Mouse (Mus musculus): Measurements from ENCODE around the gene Jmjd8. TPM values are rescaled to one million over a fixed set of nuclear protein-coding genes. Genes with fewer than 3 reads are reported as not detected.

Gene Jmjd8
- polyA plus RNA-seq, 1 experiment from 2014 or later = 46.3 TPM

DNA sequence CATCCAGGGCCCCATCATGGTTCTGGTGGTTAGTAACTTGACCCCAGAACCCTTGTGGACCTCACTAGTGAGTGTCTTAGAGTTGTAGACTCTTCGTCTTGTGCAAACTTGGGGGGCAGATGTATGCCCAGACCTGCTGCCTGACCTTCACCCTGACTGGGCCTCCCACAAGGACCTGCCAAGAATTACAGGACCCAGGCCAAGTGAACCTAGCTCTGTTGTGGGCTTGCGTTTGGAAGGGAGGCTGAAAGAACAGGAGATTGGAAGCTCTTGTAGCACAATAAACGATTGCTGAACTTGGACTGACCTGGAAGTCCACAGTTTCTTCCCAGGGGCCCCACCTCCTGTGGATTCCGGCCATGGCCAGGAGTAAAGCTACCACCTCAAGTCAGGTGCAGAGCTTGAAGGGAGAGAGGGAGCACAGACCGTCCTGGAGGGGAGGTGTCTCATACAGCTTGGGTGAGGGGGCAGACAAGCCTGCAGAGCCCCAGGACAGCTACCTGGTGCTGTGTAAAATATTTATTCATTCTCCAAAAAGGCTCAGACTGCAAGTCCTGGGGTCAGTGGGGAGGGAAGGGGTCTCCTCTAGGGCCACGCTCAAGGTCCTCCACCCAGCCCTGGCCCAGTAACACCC lies 5.4 kb downstream of the Jmjd8 start:
- Histone ChIP-seq H3K27ac (ENCODE audit: low read depth, low read length) (peak overlapping the region; percentile 94), H3K4me3 (ENCODE audit: low read depth, low read length) (peak overlapping the region; percentile 83), H3K36me3 (ENCODE audit: control insufficient read depth, insufficient read depth, low read length) (peaks cover 10% of the 10 kb centered on the region), H3K4me1 (replicated peaks; ENCODE audit: control insufficient read depth, insufficient read depth, low read length) (peaks cover 43% of the 10 kb centered on the region), H3K9ac (ENCODE audit: low read depth, low read length) (peak overlapping the region; percentile 79), H3K4me2 (replicated peaks; ENCODE audit: low read depth, low read length) (peak overlapping the region; percentile 91), H3K9me3 (ENCODE audit: control insufficient read depth, low read length) (no peaks in the 10 kb centered on the region), H3K27me3 (ENCODE audit: control insufficient read depth, insufficient read depth, low read length) (no peaks in the 10 kb centered on the region)
- ATAC-seq (ENCODE audit: low FRiP score) (no peak), DNase-seq (ENCODE audit: low spot score) (no peak)
- 60% methylated on average over 6 of the region's 6 CpGs for WGBS

DNA sequence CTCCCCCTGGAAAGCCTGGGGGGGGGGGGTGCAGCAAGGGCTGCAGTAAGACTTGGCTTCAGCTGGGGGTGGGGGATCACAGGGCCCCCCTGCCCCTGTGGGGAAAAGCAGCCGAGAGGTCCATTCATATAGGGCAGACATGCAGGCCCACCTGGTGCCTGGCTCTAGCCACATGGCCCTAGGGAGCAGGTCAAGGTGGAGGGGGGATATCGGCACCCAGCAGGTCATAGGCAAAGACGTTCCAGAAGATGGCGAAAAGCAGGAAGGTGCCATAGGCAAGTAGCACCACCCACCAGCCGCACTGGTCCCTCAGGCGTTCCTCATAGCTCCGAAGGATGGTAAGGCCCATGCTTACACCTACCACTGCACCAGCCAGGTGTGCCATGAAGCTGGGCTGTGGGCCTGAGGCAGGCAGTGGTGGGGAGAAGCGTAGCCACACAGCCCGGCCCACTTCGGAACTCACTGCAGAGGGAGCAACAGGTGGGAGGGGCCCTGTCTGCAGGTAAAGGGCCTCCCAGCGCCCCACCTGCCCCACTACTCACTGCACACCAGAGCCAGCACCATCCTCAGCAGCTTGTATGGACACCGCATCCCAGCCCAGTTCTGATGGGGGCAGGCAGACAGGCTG lies 6.0 kb downstream of the Jmjd8 start:
- H3K36me3 ChIP-seq (ENCODE audit: control insufficient read depth, insufficient read depth, low read length) = peaks cover 16% of the 10 kb centered on the region
- peaks cover 39% of the 10 kb centered on the region for H3K4me1 ChIP-seq (replicated peaks; ENCODE audit: control insufficient read depth, insufficient read depth, low read length)
- DNase-seq (ENCODE audit: low spot score) = no peak
- H3K27ac ChIP-seq (ENCODE audit: low read depth, low read length) = peak overlapping the region; percentile 24; the same call in 1 of the 2 replicates
- no peak for ATAC-seq (ENCODE audit: low FRiP score)
- no peaks in the 10 kb centered on the region for H3K9me3 ChIP-seq (ENCODE audit: control insufficient read depth, low read length)
- WGBS = 92% methylated on average over 12 of the region's 12 CpGs
- H3K4me3 ChIP-seq (ENCODE audit: low read depth, low read length) = peak overlapping the region; percentile 83; the same call in 1 of the 2 replicates
- no peak overlapping the region for H3K9ac ChIP-seq (ENCODE audit: low read depth, low read length)
- no peaks in the 10 kb centered on the region for H3K27me3 ChIP-seq (ENCODE audit: control insufficient read depth, insufficient read depth, low read length)
- peak overlapping the region; percentile 91 for H3K4me2 ChIP-seq (replicated peaks; ENCODE audit: low read depth, low read length)

DNA sequence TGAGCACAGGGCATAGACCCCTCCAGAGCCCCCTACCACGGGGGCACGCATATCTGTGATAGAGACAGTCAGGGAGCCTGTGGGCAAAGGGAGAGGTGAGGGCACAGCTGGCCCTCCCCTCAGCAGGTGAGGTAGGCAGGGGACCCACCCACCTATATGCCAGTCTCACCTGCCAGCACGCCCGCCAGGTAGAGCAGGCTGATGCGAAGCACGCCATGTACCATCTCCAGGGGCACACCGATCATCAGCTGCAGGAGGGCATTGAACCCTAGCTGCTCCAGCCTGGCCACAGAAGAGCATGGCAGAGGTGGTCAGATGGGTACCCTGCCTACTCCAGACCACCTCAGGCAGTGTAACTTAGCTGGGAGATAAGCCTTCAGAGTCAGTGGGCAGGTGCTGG lies 6.6 kb downstream of the Jmjd8 start:
- H3K4me3 ChIP-seq (ENCODE audit: low read depth, low read length) = no peak overlapping the region
- H3K27me3 ChIP-seq (ENCODE audit: control insufficient read depth, insufficient read depth, low read length) = no peaks in the 10 kb centered on the region
- ATAC-seq (ENCODE audit: low FRiP score) = no peak
- no peak for DNase-seq (ENCODE audit: low spot score)
- H3K9ac ChIP-seq (ENCODE audit: low read depth, low read length) = no peak overlapping the region
- no peak overlapping the region for H3K27ac ChIP-seq (ENCODE audit: low read depth, low read length)
- 90% methylated on average over 7 of the region's 7 CpGs for WGBS
- H3K4me2 ChIP-seq (replicated peaks; ENCODE audit: low read depth, low read length) = peak overlapping the region; percentile 7; the same call in 1 of the 2 replicates
- H3K9me3 ChIP-seq (ENCODE audit: control insufficient read depth, low read length) = no peaks in the 10 kb centered on the region
- H3K36me3 ChIP-seq (ENCODE audit: control insufficient read depth, insufficient read depth, low read length) = peaks cover 21% of the 10 kb centered on the region
- peaks cover 37% of the 10 kb centered on the region for H3K4me1 ChIP-seq (replicated peaks; ENCODE audit: control insufficient read depth, insufficient read depth, low read length)

DNA sequence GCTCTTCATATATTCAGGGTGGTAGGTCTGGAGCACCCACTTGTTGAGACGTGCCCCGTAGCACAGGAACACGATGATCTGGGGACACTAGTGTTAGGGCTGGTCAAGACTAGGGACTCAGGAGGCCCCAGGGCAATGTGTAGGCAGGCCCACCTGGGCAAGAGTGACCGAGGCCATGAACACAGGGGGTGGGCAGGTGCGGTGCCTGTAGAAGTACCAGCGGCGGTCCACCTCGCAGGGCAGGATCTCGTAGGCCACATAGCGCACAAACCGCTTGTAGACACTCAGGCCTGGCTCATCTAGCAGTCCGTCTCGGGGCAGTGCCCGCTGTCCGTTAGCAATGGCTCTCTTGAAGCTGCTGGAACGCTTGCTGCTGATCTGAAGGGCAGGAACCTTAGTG lies 7.1 kb downstream of the Jmjd8 start:
- WGBS = 93% methylated on average over 16 of the region's 16 CpGs
- ATAC-seq (ENCODE audit: low FRiP score) (no peak), DNase-seq (ENCODE audit: low spot score) (no peak)
- Histone ChIP-seq H3K27ac (ENCODE audit: low read depth, low read length) (no peak overlapping the region), H3K9me3 (ENCODE audit: control insufficient read depth, low read length) (no peaks in the 10 kb centered on the region), H3K4me2 (replicated peaks; ENCODE audit: low read depth, low read length) (peak overlapping the region; percentile 76; the same call in 1 of the 2 replicates), H3K36me3 (ENCODE audit: control insufficient read depth, insufficient read depth, low read length) (peaks cover 26% of the 10 kb centered on the region), H3K27me3 (ENCODE audit: control insufficient read depth, insufficient read depth, low read length) (no peaks in the 10 kb centered on the region), H3K4me3 (ENCODE audit: low read depth, low read length) (no peak overlapping the region; the same call in 1 of the 2 replicates), H3K4me1 (replicated peaks; ENCODE audit: control insufficient read depth, insufficient read depth, low read length) (peaks cover 37% of the 10 kb centered on the region), H3K9ac (ENCODE audit: low read depth, low read length) (no peak overlapping the region)

DNA sequence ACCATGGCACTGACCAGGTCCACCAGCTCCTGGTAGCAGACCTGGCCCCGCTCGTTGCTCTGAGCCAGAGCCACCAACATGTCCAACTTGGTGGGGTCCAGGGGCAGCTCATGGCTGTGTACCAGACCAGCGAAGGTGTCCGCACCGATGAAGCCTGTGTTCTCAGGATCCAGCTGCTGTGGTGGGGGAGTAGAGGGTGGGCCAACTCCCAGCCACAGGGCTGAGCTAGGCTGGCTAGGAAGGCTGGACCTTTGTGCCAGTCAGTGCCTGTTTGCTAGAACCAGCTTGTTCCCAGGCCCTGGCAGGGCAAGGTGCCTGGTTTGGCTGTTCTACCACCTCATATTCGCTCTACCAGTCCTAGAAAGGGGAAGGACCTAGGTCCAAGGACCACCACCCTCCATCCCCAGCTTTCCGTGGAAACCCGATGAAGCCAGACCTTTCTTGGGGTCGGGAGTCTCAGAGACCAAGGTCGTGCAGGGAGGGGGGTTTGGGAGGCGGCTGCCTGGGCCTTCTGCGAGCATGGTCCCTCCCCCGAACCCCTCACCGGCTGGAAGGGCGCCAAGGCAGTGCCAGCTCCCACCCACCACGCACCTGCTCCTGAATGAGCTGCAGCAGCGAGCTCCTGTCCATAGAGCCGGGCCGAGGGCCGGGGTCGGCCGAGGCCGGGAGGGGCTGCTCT lies 7.9 kb downstream of the Jmjd8 start:
- peaks cover 23% of the 10 kb centered on the region for H3K36me3 ChIP-seq (ENCODE audit: control insufficient read depth, insufficient read depth, low read length)
- peak overlapping the region; percentile 68 for H3K9ac ChIP-seq (ENCODE audit: low read depth, low read length)
- peak overlapping the region; percentile 31 for H3K4me3 ChIP-seq (ENCODE audit: low read depth, low read length)
- ATAC-seq (ENCODE audit: low FRiP score) (no peak), DNase-seq (ENCODE audit: low spot score) (no peak)
- peak overlapping the region; percentile 76 for H3K4me2 ChIP-seq (replicated peaks; ENCODE audit: low read depth, low read length)
- 27% methylated on average over 21 of the region's 23 CpGs for WGBS
- no peaks in the 10 kb centered on the region for H3K27me3 ChIP-seq (ENCODE audit: control insufficient read depth, insufficient read depth, low read length)
- no peaks in the 10 kb centered on the region for H3K9me3 ChIP-seq (ENCODE audit: control insufficient read depth, low read length)
- H3K4me1 ChIP-seq (replicated peaks; ENCODE audit: control insufficient read depth, insufficient read depth, low read length) = peaks cover 33% of the 10 kb centered on the region
- H3K27ac ChIP-seq (ENCODE audit: low read depth, low read length) = peak overlapping the region; percentile 66

DNA sequence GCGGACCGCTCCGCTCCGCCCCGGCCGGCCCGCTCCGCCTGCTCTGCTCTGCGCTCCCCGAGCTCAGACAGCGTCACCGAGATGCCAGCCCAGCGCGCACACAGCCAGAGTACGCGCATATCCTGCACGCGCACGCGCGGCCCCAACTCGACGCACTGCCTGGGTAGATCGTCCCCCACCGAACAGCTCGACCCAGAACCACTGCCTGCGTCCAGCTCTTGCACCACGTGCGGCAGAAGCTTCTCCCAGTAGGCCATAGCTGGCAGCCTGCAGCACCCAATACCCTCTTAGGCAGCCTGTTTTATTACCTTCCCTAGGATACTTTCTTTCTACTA lies 8.4 kb downstream of the Jmjd8 start, which contains the start of gene Rhbdl1:
Rhbdl1 (minus strand) TSS at position 220 of the 335 bp plus-strand sequence.
- H3K36me3 ChIP-seq (ENCODE audit: control insufficient read depth, insufficient read depth, low read length) = peaks cover 26% of the 10 kb centered on the region
- DNase-seq (ENCODE audit: low spot score) (peak; percentile 73), ATAC-seq (ENCODE audit: low FRiP score) (0 out of 2 replicates have a peak, but pooled peaks have one; percentile 8)
- peak within 1 kb of the TSS; percentile 68 for H3K9ac ChIP-seq (ENCODE audit: low read depth, low read length)
- H3K4me1 ChIP-seq (replicated peaks; ENCODE audit: control insufficient read depth, insufficient read depth, low read length) = peaks cover 29% of the 10 kb centered on the region
- 3% methylated on average over 24 of the region's 29 CpGs for WGBS
- no peaks in the 10 kb centered on the region for H3K27me3 ChIP-seq (ENCODE audit: control insufficient read depth, insufficient read depth, low read length)
- no peaks in the 10 kb centered on the region for H3K9me3 ChIP-seq (ENCODE audit: control insufficient read depth, low read length)
- peak within 1 kb of the TSS; percentile 66 for H3K27ac ChIP-seq (ENCODE audit: low read depth, low read length)
- H3K4me3 ChIP-seq (ENCODE audit: low read depth, low read length) = peak within 1 kb of the TSS; percentile 31
- peak within 1 kb of the TSS; percentile 76 for H3K4me2 ChIP-seq (replicated peaks; ENCODE audit: low read depth, low read length)

DNA sequence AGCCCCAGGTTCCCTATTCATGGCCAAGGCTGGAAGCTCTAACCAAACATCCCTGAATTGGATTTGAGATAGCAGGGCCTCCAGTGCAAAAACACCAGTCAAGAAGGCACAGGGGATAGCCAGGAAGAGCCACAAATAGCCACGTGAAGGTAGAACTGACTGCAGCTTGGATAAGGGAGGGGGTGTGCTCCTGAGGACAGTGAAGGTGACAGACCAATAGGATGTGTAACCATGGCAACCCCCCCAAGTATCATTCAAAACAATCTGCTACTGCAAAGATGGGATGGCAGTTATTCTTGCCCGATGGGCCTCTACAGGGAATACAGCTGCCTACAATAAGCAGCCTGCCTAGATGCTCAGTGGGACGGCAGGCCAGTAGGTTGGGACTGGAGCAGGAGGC lies 8.9 kb downstream of the Jmjd8 start:
- H3K4me1 ChIP-seq (replicated peaks; ENCODE audit: control insufficient read depth, insufficient read depth, low read length) = peaks cover 29% of the 10 kb centered on the region
- peak; percentile 47 for DNase-seq (ENCODE audit: low spot score)
- H3K4me2 ChIP-seq (replicated peaks; ENCODE audit: low read depth, low read length) = peak overlapping the region; percentile 76; the same call in 1 of the 2 replicates
- no peaks in the 10 kb centered on the region for H3K9me3 ChIP-seq (ENCODE audit: control insufficient read depth, low read length)
- no peak overlapping the region for H3K4me3 ChIP-seq (ENCODE audit: low read depth, low read length)
- H3K27me3 ChIP-seq (ENCODE audit: control insufficient read depth, insufficient read depth, low read length) = no peaks in the 10 kb centered on the region
- ATAC-seq (ENCODE audit: low FRiP score) = no peak
- no peak overlapping the region; the same call in 1 of the 2 replicates for H3K9ac ChIP-seq (ENCODE audit: low read depth, low read length)
- H3K36me3 ChIP-seq (ENCODE audit: control insufficient read depth, insufficient read depth, low read length) = peaks cover 27% of the 10 kb centered on the region
- WGBS = 28% methylated on average over 3 of the region's 3 CpGs
- peak overlapping the region; percentile 66 for H3K27ac ChIP-seq (ENCODE audit: low read depth, low read length)

DNA sequence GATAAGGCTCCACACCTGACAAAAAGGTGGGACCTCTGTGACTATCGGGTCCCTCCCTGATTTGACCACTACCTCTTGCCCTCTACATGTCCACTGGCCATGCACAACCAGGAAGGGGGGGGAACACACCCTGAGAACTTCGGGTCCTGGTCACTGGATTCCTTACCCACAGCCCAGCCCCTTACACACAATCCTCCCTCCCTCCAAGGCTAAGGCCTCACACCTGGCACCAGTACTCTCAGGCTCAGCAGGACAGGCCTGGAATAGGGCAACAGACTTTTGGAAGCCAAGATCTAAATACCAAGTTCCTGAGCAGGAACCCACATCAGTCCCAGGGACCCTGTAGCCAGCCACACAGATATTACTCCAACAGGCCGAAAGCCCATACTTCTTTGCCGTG lies 10.2 kb downstream of the Jmjd8 start:
- Histone ChIP-seq H3K4me3 (ENCODE audit: low read depth, low read length) (no peak overlapping the region), H3K9me3 (ENCODE audit: control insufficient read depth, low read length) (no peaks in the 10 kb centered on the region), H3K9ac (ENCODE audit: low read depth, low read length) (no peak overlapping the region), H3K36me3 (ENCODE audit: control insufficient read depth, insufficient read depth, low read length) (peaks cover 27% of the 10 kb centered on the region), H3K27me3 (ENCODE audit: control insufficient read depth, insufficient read depth, low read length) (no peaks in the 10 kb centered on the region), H3K4me1 (replicated peaks; ENCODE audit: control insufficient read depth, insufficient read depth, low read length) (peaks cover 28% of the 10 kb centered on the region), H3K27ac (ENCODE audit: low read depth, low read length) (peak overlapping the region; percentile 27; the same call in 1 of the 2 replicates), H3K4me2 (replicated peaks; ENCODE audit: low read depth, low read length) (no peak overlapping the region)
- ATAC-seq (ENCODE audit: low FRiP score) (no peak), DNase-seq (ENCODE audit: low spot score) (no peak)
- 86% methylated on average over 4 of the region's 4 CpGs for WGBS
